Mouse (Mus musculus) frontal cortex, postnatal 25 days (tissue): ENCODE measurements around the gene Mzf1.
"Not testable (repeated sequence)": the region's sequence is repeated elsewhere in the genome, so short reads cannot be mapped to it uniquely, and the experiment has no call there.

Experiments
- DNase-seq, 2 experiments: peaks; one replicate each; pipeline ENCODE4 v3.0.0; 2022; ENCODE audit warnings: low spot score in 2 of 2

Gene Mzf1

DNA sequence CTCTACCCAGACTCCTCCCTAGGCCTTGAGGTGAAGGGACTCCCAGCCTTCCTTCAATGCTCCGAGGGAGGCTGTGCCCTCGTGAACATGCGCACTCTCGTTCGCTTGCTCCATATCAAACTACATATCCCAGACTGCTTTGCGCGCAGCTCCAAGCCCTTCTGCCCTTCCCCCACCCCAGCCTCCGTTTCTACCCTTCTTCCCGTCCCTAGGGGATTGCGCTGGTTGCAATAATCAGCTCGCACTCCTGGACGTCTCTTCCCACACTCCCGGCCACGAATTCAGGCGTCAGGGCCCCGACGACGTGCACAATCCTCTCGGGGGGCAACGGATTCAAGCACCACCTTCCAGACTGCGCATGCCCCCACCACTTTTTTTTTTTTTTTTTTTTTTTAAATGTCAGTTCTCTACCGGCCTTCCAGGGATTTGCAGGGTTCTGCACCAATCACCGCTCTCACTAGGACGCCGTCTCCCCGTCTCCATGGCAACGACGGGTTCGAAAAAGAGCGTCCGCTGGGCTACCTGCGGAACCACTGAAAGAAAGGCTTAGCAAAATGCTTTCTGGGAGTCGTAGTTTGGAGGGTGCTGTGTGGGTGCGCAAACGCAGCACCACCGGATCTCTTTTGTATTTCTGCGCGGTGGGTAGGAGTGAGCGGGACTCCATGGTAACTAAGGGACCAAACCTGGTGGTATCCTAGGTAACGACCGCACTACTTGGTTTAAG lies at the start of gene Mzf1:
Mzf1 (minus strand) TSS at position 478 of the 724 bp plus-strand sequence.
- peak; percentile 86 to 90 for DNase-seq

DNA sequence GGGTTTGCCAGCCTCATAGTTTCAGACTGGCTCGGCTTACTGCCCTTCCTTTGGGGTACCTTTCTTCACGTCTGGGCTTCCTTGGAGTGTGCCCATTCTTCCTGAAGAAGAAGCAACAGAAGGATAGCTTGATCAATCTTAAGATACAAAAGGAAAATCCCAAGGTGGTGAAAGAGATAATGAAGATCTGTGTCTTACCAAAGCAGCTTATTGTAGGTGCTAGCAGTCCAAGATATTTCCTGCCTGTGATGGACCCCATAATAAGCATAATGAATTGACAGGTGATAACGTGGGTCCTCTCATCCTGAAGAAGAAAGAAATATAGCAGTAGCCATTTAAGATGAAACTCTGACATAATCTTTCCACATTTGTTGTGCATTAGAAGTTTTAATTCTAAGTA lies 40.5 kb upstream of the Mzf1 start, which contains the start of gene Vmn1r85:
Vmn1r85 (minus strand) TSS at position 101 of the 400 bp plus-strand sequence.
- DNase-seq = no peak

DNA sequence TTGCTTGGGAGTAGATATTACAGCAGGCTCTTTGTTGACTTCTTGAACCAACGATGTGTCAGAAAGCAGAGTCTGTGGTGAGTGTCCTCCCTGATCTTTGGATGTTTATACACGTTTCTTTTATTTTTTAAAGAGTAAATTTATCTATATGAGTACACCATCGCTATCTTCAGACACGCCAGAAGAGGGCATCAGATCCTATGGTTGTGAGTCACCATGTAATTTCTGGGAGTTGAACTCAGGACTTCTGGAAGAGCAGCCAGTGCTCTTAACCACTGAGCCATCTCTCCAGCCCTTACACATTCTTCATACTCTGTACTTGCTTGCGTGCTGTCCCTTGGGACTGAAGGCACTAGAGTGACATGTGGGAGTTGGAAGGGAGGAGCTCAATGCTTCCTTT lies 17.7 kb upstream of the Mzf1 start:
- DNase-seq = no peak

DNA sequence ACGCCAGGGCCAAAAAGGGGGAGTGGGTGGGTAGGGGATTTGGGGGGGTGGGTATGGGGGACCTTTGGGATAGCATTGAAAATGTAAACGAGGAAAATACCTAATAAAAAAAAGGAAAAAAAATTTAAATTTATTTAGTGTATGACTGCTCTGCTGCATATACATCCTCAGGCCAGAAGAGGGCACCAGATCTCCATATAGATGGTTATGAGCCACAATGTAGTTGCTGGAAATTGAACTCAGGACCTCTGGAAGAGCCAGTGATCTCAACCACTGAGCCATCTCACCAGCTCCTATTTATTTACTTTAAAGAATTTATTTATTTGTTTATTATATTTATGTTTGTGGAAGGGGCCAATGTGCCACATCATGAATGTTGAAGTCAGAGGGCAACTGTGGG lies 8.8 kb upstream of the Mzf1 start:
- not testable (repeated sequence) for DNase-seq

DNA sequence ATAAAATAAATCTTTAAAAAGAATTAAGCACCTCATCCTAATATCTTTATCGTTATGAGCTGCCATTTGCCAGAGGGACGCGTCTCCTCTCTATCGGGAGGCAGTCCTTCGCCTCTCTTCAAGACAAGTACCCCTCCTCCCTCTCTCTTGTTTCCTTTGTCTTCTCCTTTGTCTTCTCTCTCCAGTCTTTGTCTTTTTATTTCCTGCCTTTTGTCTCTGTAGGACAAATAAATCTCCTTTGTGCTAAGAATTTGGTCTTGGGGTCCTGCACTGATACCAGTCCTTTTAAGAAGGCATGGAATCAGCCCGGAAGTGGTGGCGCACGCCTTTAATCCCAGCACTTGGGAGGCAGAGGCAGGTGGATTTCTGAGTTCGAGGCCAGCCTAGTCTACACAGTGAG lies 5.0 kb upstream of the Mzf1 start:
- DNase-seq = no peak

DNA sequence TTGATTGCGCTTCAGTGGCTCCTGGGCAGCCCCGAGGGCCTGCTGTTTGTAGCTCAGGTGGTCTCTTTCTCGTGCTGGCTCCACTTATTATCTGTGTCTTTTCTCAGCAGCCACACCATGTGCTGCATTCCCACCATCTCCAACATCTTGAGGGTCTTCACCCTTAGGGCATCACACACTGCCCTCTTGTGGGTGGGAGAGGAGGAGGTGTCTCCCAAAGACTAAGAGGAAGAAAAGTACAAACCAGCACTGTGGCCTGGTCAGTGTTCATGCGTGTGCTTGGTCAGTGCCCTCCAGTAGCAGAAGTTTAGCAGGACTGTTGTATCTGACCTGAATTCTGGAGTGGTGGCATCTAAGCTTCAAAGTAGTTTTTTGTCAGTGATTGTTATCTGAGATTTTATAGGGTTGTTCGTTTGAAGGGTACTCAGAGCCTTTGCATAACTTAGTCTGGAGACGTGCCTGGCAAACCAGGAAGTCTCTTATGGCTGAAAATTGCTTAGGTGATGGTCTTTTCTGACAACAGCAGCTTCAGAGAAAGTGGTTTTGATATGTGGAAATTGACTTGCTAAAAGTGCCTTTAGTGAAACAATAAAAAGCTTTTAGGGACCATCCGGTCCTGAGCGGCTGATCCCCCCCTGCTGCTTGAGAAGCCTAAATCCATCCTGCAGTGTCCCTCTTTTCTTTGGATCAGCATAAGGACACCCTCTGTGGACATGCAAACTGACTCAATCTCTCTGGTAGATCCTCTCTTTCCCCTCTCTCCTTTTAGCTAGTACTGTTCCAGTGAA lies 2.5 kb upstream of the Mzf1 start:
- no peak for DNase-seq

DNA sequence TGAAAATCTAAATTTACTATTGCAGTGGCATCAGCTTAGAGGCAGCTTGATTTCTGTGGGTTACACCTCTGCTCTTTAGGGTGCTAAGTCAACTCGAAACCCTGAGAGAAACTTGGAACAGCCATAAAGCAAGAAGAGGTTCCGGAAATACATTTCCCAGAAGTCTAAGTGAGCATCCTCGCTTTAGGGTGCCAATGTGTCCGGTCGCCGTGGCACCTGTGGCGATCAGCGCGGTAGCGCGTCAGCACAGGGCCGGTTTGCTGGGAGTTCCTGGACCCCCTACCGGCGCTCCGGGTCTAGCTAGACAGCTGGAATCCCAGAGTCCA lies 640 bp downstream of the Mzf1 start:
- DNase-seq = no peak

DNA sequence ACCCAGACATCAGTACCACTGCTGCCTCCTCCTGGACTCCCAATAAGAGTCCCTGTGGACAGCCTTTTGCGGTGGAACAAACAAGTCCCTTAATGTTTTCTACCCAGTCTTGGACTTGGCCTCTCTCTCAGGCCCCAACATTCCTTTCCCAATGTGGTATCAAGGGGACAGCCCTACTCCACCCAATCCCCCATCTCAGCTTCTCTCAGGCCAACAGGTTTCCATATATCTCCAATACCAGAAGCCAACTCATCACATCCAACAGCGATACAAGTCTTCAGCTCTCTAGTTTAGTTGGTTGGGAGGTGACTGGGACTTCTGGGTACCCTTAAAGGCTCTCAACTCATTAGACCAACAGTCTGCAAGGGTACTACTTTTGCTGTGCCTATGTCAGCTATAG lies 1.1 kb downstream of the Mzf1 start:
- DNase-seq = no peak

DNA sequence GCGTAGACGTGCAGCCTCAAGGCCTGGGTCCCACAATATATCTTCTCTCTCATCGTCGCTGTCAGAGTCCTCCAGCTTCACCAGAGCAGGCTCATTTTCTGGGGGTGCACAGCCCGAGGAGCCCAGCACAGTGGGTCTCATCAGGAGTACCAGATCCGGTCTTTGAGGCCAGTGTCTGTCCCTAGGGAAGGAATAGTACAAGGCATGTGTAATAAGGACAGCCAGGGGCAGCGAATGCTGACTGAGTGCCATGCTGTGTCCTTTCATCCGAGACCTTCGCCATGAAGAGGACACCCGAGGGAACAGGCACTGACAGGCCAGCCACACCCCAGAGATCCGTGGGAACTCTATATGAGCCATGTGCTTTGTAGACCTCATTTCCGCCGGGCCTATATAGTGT lies 1.6 kb downstream of the Mzf1 start:
- no peak for DNase-seq

DNA sequence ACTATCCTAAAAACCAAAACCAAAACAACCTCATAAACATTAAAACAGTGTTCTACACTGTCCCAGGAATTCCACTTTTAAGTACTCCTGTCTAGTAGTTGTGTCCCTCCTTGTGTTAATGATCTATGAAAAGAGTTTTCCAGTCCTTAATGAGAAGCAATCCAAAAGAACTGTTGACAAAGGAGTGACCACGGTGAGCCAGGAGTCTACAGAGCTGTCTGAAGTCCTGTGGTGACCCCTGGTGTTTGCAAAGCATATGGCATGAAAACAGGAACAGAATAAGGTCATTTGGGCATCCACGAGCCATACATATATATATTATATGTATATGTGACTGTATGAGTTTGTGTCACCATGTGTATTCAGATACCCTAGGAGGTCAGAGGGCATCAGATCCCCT lies 8.5 kb downstream of the Mzf1 start:
- DNase-seq = no peak

DNA sequence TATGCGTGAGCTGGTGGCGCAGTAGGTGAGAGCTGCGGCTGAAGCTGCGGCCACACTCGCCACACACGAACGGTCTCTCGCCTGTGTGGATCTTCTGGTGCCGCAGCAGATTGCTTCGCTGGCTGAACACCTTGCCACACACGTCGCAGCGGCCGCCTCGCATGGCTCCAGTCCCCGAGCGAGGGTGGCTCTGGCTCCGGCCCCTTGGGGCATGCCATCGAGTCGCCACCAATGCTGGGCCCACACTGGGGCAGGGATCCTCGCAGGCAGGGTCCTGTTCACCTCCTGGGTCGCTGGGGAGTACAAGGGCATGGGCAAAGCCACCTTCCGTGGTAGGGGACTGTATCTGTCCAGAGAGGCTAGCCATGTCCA lies 10.3 kb downstream of the Mzf1 start:
- DNase-seq = no peak

DNA sequence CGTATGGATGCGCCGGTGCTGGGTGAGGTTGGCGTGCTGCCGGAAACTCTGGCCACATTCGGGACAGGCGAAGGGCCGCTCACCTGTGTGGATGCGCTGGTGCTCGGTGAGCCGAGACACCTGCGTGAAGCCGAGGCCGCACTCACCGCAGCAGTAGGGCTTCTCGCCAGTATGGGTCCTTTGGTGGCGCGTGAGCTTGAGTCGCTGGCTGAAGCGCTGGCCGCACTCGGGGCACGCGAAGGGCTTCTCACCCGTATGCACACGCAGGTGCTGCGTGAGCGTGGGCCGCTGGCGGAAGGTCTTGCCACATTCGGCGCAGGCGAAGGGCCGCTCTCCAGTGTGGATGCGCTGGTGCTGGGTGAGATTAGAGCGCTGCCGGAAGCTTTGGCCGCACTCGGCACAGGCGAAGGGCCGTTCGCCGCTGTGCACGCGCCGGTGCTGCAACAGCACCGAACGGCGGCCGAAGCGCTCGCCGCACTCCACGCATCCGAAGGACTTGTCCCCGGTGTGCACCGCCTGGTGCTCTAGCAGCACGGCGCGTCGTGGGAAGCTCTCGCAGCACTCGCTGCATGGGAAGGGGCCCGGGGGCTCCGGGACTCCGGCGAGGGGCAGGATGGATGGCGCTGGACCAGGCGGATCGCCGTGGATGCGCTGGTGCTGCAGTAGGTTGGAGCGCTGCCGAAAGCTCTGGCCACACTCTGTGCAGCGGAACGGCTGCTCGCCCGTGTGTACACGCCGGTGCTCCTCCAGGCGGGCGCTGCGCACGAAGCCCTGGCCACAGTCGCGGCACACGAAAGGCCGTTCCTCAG lies 10.9 kb downstream of the Mzf1 start:
- DNase-seq = no peak

DNA sequence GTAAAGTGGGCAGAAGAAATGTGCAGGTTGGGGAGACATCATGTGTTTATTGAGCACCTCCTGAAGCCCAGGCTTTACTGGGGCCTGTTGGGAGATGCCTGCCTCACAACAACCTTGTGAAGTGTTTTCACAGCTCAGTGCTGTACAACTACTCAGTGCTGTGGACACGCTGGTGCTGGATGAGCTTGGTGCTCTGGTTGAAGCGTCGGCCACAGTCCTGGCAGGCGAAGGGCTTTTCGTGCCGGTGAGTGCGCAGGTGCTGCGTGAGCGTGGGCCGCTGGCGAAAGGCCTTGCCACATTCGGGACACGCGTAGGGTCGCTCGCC lies 11.5 kb downstream of the Mzf1 start:
- no peak for DNase-seq

DNA sequence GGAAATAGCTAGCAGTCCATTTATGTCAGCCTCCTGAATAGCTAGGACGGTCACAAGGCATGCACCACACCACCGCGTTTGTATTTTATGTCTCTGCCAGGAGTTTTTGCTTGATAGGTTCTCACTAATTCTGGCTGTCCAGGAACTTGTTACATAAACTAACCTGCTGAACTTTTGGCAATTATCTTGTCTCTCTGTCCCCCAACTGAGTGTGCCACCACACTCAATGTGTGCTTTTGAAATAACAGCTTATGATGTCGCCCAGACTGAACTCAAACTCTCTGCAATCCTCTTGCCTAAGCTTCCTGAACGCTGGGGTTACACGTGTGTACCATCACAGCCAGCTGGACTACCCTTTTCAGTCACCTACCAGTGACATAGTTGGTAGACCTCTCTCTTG lies 12.1 kb downstream of the Mzf1 start:
- no peak for DNase-seq

DNA sequence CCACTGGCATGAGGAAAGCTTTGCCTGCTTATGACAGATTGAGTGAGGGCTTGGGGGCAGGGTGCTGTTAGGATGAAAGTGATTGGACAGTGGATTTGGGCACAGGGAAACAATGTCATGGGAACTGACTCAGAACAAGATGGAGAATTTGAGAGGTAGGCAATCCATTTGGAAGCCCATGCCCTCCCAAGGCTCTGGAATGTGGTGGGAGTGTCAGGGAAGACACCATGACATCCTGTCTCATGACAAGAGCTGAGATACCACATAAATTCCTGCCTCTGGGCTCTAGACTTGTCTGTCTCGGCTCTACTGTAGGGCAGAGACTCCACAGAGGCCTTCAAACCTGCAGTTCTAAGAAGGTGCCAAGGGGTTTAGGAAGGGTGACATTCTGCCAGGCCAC lies 13.3 kb downstream of the Mzf1 start:
- no peak for DNase-seq

DNA sequence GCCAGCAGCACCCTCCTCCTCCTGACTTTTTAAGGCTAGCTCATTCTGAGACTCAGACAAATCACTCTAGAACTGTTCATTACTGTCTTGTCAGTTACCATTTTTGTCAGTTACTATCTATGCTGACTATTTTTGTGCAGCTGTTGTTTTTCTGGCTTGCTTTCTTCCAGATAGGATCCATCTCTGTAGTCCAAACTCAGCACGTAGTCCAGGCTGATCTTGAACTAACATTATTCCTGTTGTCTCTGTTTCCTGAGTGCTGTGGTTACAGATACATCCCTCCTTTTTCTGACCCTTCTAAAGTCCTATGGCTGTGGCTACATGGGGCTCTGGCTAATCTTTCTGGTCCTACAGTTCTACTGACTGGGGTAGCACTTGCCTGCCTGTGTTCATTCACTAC lies 15.4 kb downstream of the Mzf1 start:
- DNase-seq = no peak

DNA sequence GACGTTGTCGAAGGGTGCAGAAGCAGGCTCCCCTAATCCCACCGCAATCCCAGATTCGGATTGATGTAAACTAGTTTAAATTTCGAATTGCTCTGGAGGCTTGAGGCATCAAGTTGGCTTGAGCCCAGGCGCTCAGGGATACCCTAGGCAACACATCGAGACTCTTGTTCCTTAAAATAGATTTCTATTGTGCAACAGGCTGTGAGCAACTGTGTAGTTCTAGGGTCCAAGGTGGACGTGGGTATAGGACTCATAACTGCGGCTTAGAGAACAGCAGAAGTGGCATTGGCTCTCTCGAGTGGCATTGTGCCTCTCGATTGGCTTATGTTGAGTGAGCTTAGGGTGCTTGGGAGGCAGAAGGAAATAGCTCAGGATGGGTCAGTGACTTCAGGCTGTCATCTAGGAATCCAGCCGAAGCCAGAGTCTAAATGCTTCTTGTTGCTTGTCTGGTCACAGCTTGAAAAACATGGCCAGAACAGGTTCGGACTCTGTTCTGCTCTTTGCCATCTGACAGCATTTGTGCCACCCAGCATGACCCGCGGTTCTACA lies 15.9 kb downstream of the Mzf1 start:
- DNase-seq = no peak

DNA sequence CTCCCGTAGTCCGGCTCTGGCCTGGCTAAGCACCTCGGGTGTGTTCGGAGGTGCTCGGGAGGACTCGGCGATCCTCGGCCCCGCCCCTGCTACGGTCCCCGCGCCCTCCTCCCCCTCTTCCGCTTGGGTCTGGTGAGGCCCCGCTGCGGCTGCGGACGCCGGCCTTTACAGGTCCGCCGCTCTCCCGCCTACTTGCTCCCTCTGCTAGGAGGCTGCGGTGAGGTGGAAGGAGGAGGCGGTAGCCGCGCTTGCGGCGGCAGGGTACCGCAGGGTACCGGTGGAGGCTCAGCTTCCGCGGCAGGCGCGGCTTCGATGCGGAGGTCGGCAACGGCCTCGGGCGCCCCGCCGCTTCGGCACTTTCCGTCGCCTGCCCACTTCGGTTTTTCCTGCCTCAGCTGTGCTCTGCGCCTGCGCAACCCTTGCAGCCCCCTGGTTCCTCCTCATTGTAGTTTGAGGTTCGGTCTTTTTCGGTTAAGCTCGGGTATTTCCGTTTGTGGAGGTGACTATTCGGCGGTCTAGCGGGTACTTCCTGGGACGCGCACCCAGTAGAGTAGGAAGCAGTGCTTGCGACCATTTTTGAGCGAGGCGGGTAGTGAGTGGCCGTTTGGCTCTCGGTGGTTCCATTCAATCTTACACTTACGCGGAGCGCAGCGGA lies 16.5 kb downstream of the Mzf1 start, which contains the start of gene Ube2m:
Ube2m (minus strand) TSS at position 375 of the 655 bp plus-strand sequence.
- peak; percentile 99 for DNase-seq

DNA sequence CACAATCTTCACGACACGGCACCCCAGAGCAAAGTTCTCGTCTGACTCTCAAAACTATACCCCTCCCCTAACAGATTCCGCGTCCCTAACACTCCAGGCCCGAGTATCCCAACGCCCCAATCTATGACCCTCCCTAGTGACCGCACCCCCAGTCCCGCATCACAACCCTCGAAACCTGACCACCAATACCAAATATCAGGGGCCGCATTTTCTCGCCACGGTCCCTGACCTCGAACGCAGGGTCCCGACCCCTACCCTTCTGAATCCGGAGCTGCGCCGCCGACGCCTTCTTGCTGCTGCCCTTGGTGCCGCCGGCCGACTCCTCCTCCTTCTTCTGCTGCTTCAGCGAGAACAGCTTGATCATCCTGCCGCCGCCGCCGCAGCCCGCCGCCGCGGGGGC lies 17.2 kb downstream of the Mzf1 start:
- DNase-seq = no peak

DNA sequence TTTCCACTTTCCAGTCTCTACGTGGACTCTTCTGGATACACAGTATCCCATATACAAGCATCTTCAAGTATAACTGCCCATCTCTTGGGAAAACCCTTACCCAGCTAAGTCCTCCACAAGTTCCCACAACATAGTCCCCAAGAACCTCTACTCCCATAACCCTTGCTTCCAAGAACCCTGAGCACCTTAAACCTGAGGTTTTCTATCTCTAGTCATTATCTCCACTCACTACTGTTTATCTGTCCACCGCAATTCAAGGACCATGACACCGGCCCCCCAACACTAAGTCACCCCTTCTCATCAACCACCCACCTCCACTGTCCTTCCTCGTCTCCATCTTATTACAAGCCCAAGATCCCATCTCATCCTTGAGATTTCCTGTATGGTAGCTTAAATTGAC lies 17.8 kb downstream of the Mzf1 start:
- no peak for DNase-seq

DNA sequence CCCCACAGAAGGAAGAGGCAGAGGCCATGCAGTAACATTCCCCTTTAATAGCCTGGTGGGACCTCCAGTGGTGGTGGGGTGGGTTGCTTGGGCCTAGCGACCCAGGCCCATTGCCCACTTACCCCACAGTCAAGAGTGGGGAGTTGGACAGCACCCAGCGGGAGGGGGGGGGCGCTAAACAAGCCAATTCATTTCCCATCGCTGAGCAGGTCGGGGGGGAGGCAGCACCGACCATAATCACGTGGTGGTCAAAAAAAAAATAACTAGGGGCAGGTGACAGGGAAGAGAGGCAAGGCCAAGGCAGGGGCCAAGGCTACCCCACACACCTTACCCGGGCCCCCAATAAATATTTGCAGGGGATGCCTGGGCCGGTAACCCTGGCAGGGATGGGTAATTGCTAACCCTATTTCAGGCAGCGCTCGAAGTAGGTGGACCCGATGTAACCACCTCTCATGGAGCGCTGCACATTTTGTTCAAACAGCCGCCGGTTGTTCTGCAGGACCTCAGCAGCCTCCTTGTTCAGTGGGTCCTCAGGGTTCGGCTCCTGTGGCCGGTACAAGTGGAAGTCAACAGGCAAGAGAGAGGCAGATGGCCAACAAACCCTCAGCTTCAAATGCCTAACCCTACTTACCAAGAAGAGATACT lies 19.2 kb downstream of the Mzf1 start:
- no peak for DNase-seq
